In genomic region chr6:38641645-38642044, GRCm38 (mm10) we compare ENCODE assay signal across 19 mouse cellular contexts. TPM values are rescaled to one million over a fixed set of nuclear protein-coding genes. Genes with fewer than 3 reads are reported as not detected.
A peak's percentile ranks its signal among the peaks of the same experiment; 100 is the strongest.
DNase-seq lines count a peak whose midpoint lies in the region; ATAC-seq and TF ChIP-seq lines count a peak whose summit lies in the region.
"Had no signal": no experiment of that assay in that cellular context is flagged by ENCODE, and none has a peak within 500 bp of the region (broad histone marks: within the 10 kb centered on the region; RNA-seq: fewer than 3 reads in every experiment).

No protein-coding gene starts in this region.

- DNase-seq in midbrain, embryonic 14.5 days, result peak; percentile 13
- DNase-seq in midbrain, embryonic 10.5 days (ENCODE audit: low spot score), result no peak
- peak; percentile 38 for DNase-seq in induced T-regulatory cell, adult 2 months (ENCODE audit: low read depth)
- no peak for DNase-seq in cerebellum, postnatal 25 days
- DNase-seq in adrenal gland, adult 18-20 months (ENCODE audit: low spot score in 2 of 2), result no peak
- DNase-seq: adrenal gland, postnatal 14 days; cerebellum, adult 9-11 months; heart, postnatal 14 days; left cerebral cortex, postnatal 4 days had no signal

- no peak overlapping the region for H3K4me2 ChIP-seq in intestine, postnatal 0 days (replicated peaks; ENCODE audit: low read depth)
- H3K4me2 ChIP-seq in intestine, embryonic 16.5 days (ENCODE audit: low read depth, low read length), result no peak overlapping the region
- no peak overlapping the region for H3K4me2 ChIP-seq in midbrain, embryonic 14.5 days (ENCODE audit: low read length)

- peaks cover 46% of the 10 kb centered on the region for H3K27me3 ChIP-seq in intestine, postnatal 0 days (replicated peaks; ENCODE audit: control insufficient read depth, insufficient read depth, low read length)
- H3K27me3 ChIP-seq in intestine, embryonic 16.5 days (replicated peaks; ENCODE audit: control insufficient read depth, insufficient read depth, low read length), result peaks cover 36% of the 10 kb centered on the region
- peaks cover 29% of the 10 kb centered on the region for H3K27me3 ChIP-seq in midbrain, embryonic 14.5 days (ENCODE audit: control insufficient read depth, insufficient read depth, low read length)
- H3K27me3 ChIP-seq in midbrain, embryonic 10.5 days (ENCODE audit: low read depth, poor library complexity, severe bottlenecking), result peaks cover 59% of the 10 kb centered on the region

- H3K9me3 ChIP-seq in intestine, postnatal 0 days (ENCODE audit: control insufficient read depth), result no peaks in the 10 kb centered on the region
- H3K9me3 ChIP-seq in intestine, embryonic 16.5 days (ENCODE audit: control insufficient read depth, low read length), result no peaks in the 10 kb centered on the region
- no peaks in the 10 kb centered on the region for H3K9me3 ChIP-seq in midbrain, embryonic 14.5 days (ENCODE audit: control insufficient read depth, low read length)
- H3K9me3 ChIP-seq in midbrain, embryonic 10.5 days (replicated peaks), result no peaks in the 10 kb centered on the region
- H3K9me3 ChIP-seq: embryonic facial prominence, embryonic 10.5 days; G1E had no signal

- no peaks in the 10 kb centered on the region for H3K36me3 ChIP-seq in intestine, postnatal 0 days (ENCODE audit: control insufficient read depth, insufficient read depth)
- H3K36me3 ChIP-seq in intestine, embryonic 16.5 days (ENCODE audit: control insufficient read depth, insufficient read depth, low read length), result no peaks in the 10 kb centered on the region
- H3K36me3 ChIP-seq in midbrain, embryonic 14.5 days (ENCODE audit: control insufficient read depth, insufficient read depth, low read length), result no peaks in the 10 kb centered on the region
- H3K36me3 ChIP-seq in midbrain, embryonic 10.5 days, result no peaks in the 10 kb centered on the region
- H3K36me3 ChIP-seq: embryonic facial prominence, embryonic 10.5 days; G1E had no signal

- ATAC-seq in intestine, postnatal 0 days, result no peak
- no peak for ATAC-seq in intestine, embryonic 16.5 days
- ATAC-seq in midbrain, embryonic 14.5 days (ENCODE audit: low FRiP score, low TSS enrichment), result no peak
- ATAC-seq: forebrain, embryonic 16.5 days; inflammation-experienced regulatory T-cells, adult 6 months had no signal

- no peak overlapping the region for H3K9ac ChIP-seq in intestine, postnatal 0 days (ENCODE audit: low read depth, low read length)
- no peak overlapping the region for H3K9ac ChIP-seq in intestine, embryonic 16.5 days (ENCODE audit: low read depth, low read length)
- no peak overlapping the region for H3K9ac ChIP-seq in midbrain, embryonic 14.5 days (replicated peaks; ENCODE audit: low read length)
- H3K9ac ChIP-seq: liver, embryonic 14.5 days had no signal

- 55% methylated on average over 5 of the region's 5 CpGs for WGBS in intestine, postnatal 0 days
- WGBS in intestine, embryonic 16.5 days, result 49% methylated on average over 5 of the region's 5 CpGs
- WGBS in midbrain, embryonic 14.5 days, result 61% methylated on average over 5 of the region's 5 CpGs
- 60% methylated on average over 5 of the region's 5 CpGs for WGBS in midbrain, embryonic 10.5 days

- no peak overlapping the region for H3K27ac ChIP-seq in intestine, postnatal 0 days (ENCODE audit: low read depth, low read length)
- H3K27ac ChIP-seq in intestine, embryonic 16.5 days (ENCODE audit: low read length), result no peak overlapping the region
- no peak overlapping the region for H3K27ac ChIP-seq in midbrain, embryonic 14.5 days (replicated peaks; ENCODE audit: low read depth, low read length)
- H3K27ac ChIP-seq in midbrain, embryonic 10.5 days (replicated peaks), result no peak overlapping the region
- H3K27ac ChIP-seq: embryonic facial prominence, embryonic 10.5 days; liver, embryonic 14.5 days; macrophage had no signal

- H3K4me3 ChIP-seq in intestine, postnatal 0 days (ENCODE audit: low read depth, low read length), result no peak overlapping the region
- no peak overlapping the region for H3K4me3 ChIP-seq in intestine, embryonic 16.5 days (ENCODE audit: low read length)
- H3K4me3 ChIP-seq in midbrain, embryonic 14.5 days (replicated peaks; ENCODE audit: low read depth, low read length), result no peak overlapping the region
- H3K4me3 ChIP-seq in midbrain, embryonic 10.5 days, result no peak overlapping the region
- H3K4me3 ChIP-seq: embryonic facial prominence, embryonic 10.5 days; erythroblast, embryonic 14.5 days; myocyte had no signal

- H3K4me1 ChIP-seq in intestine, postnatal 0 days (replicated peaks; ENCODE audit: control insufficient read depth, insufficient read depth, low read length), result peaks cover 3% of the 10 kb centered on the region; the same call in 1 of the 2 replicates
- peaks cover 7% of the 10 kb centered on the region for H3K4me1 ChIP-seq in intestine, embryonic 16.5 days (ENCODE audit: control insufficient read depth, insufficient read depth, low read length)
- H3K4me1 ChIP-seq in midbrain, embryonic 14.5 days (ENCODE audit: control insufficient read depth, insufficient read depth, low read length), result peaks cover 6% of the 10 kb centered on the region; the same call in 1 of the 2 replicates
- H3K4me1 ChIP-seq in midbrain, embryonic 10.5 days, result peaks cover 9% of the 10 kb centered on the region

- peak; percentile 32; the same call in 1 of the 2 replicates for TF ChIP-seq CTCF in intestine, postnatal 0 days (IDR thresholded peaks at IDR 0.05; ENCODE audit: low read depth)

RNA-seq across cellular contexts. Expression of gene Klrg2, which starts 4.6 kb away (rescaled TPM):
- 0.31 and 0.44 TPM in 2 replicates for polyA plus RNA-seq in intestine, postnatal 0 days (2015; fragmentation: Nextera tagmentation; extraction: Ambion mirVana)
- polyA plus RNA-seq in intestine, embryonic 16.5 days (2015; fragmentation: Nextera tagmentation; extraction: Ambion mirVana), result 0.10 and 0.26 TPM in 2 replicates
- polyA plus RNA-seq in midbrain, embryonic 14.5 days (2014; fragmentation: Nextera tagmentation; extraction: Ambion mirVana), result 0.12 and 0.18 TPM in 2 replicates
- polyA plus RNA-seq in midbrain, embryonic 10.5 days (2016; fragmentation: Nextera tagmentation; extraction: Ambion mirVana), result 0.14 TPM in 1 of 2 replicates, not detected in the other
- total RNA-seq in adrenal gland, adult 18-20 months (2021), result 1 to 10 TPM; 3.7 to 3.8 TPM
- polyA plus RNA-seq: erythroblast, embryonic 14.5 days; forebrain, embryonic 16.5 days; inflammation-experienced regulatory T-cells, adult 6 months had no signal

RNA-seq across cellular contexts. Expression of gene Clec2l, which starts 21.2 kb away (rescaled TPM):
- polyA plus RNA-seq in intestine, postnatal 0 days (2015; fragmentation: Nextera tagmentation; extraction: Ambion mirVana), result 0.81 and 0.92 TPM in 2 replicates
- polyA plus RNA-seq in intestine, embryonic 16.5 days (2015; fragmentation: Nextera tagmentation; extraction: Ambion mirVana), result 0.61 and 0.93 TPM in 2 replicates
- polyA plus RNA-seq in midbrain, embryonic 14.5 days (2014; fragmentation: Nextera tagmentation; extraction: Ambion mirVana), result 12.9 and 25.5 TPM in 2 replicates
- 1.1 and 1.3 TPM in 2 replicates for polyA plus RNA-seq in midbrain, embryonic 10.5 days (2016; fragmentation: Nextera tagmentation; extraction: Ambion mirVana)
- total RNA-seq in adrenal gland, adult 18-20 months (2021), result 1 to 10 TPM; 1.2 to 4.4 TPM
- total RNA-seq: G1E had no signal
- polyA plus RNA-seq: G1E, macrophage had no signal

Comparison
In these comparisons a context has a peak if more than half of its experiments do, and no peak if none do; other contexts are left out.
1. DNase-seq: peak in midbrain, embryonic 14.5 days (single experiment) and induced T-regulatory cell, adult 2 months (single experiment); none in midbrain, embryonic 10.5 days (single experiment), cerebellum, postnatal 25 days (0 of 2) and adrenal gland, adult 18-20 months (0 of 2).